Mouse (Mus musculus): ENCODE results near the gene Mtap.

GRCm38 (mm10) chr4:89169739-89170138 lies 32.8 kb downstream of the Mtap start:
- TF ChIP-seq CTCF (IDR thresholded peaks at IDR 0.05), result no peak
- TF ChIP-seq EP300 (IDR thresholded peaks at IDR 0.05), result no peak
